In the genomic region with DNA sequence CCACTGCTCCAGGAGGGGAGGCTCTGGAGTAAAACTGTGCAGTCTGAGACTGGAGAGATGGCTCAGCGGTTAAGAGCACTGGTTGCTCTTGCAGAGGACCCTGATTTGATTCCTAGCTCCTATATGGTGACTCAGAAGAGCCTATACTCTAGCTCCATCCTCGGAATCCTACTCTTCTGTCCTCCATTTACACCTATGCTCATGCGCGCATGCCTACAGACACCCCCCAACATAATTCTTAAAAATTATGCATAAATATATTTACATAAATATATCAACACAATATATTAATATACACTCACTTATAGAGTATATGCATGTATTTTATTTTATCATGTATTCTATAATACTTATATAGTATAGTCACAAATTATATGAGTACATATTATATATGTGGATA, we compare ENCODE assay signal across 8 mouse cellular contexts. TPM values are rescaled to one million over a fixed set of nuclear protein-coding genes. Genes with fewer than 3 reads are reported as not detected.
DNase-seq lines count a peak whose midpoint lies in the region; ATAC-seq and TF ChIP-seq lines count a peak whose summit lies in the region.

No protein-coding gene starts in this region.

- H3K9me3 ChIP-seq in kidney, embryonic 15.5 days (replicated peaks): no peaks in the 10 kb centered on the region
- no peaks in the 10 kb centered on the region for H3K9me3 ChIP-seq in forebrain, embryonic 12.5 days
- H3K9me3 ChIP-seq in limb, embryonic 10.5 days (replicated peaks): no peaks in the 10 kb centered on the region

- H3K79me2 ChIP-seq in myocyte (ENCODE audit: control insufficient read depth, insufficient read depth): peaks cover 18% of the 10 kb centered on the region

- DNase-seq in kidney, adult 9 months: no peak
- no peak for DNase-seq in limb, embryonic 10.5 days (ENCODE audit: low spot score)
- DNase-seq in thymus, adult 18-20 months: no peak
- DNase-seq in left cerebral cortex, postnatal 14 days (ENCODE audit: low spot score in 2 of 2): no peak
- DNase-seq in thymus, postnatal 14 days: no peak

- peak overlapping the region; percentile 64 for H3K4me3 ChIP-seq in kidney, embryonic 15.5 days (replicated peaks)
- H3K4me3 ChIP-seq in forebrain, embryonic 12.5 days (replicated peaks): no peak overlapping the region
- H3K4me3 ChIP-seq in limb, embryonic 10.5 days: peak overlapping the region; percentile 76; the same call in 1 of the 2 replicates
- peak overlapping the region; percentile 33 for H3K4me3 ChIP-seq in myocyte

- no peaks in the 10 kb centered on the region for H3K27me3 ChIP-seq in kidney, embryonic 15.5 days
- no peaks in the 10 kb centered on the region for H3K27me3 ChIP-seq in forebrain, embryonic 12.5 days
- H3K27me3 ChIP-seq in limb, embryonic 10.5 days (ENCODE audit: low read depth, poor library complexity, severe bottlenecking): no peaks in the 10 kb centered on the region
- H3K27me3 ChIP-seq in myocyte (ENCODE audit: control insufficient read depth, insufficient read depth, insufficient read length): no peaks in the 10 kb centered on the region

- intact Hi-C loops in left cerebral cortex, postnatal 14 days (cut with DNase I): no loop called here

- 0 out of 2 replicates have a peak overlapping the region, but pooled peaks have one; percentile 10 for H3K9ac ChIP-seq in kidney, embryonic 15.5 days
- no peak overlapping the region for H3K9ac ChIP-seq in forebrain, embryonic 12.5 days

- H3K4me1 ChIP-seq in kidney, embryonic 15.5 days: peaks cover 33% of the 10 kb centered on the region
- H3K4me1 ChIP-seq in forebrain, embryonic 12.5 days: peaks cover 25% of the 10 kb centered on the region
- H3K4me1 ChIP-seq in limb, embryonic 10.5 days: peaks cover 22% of the 10 kb centered on the region

- TF ChIP-seq POLR2A in myocyte (IDR thresholded peaks at IDR 0.05; ENCODE audit: insufficient read length, low read depth): no peak

- ATAC-seq in kidney, embryonic 15.5 days (replicated peaks; ENCODE audit: low FRiP score): no peak
- ATAC-seq in forebrain, embryonic 12.5 days (ENCODE audit: low FRiP score): peak; percentile 30; the same call in 1 of the 2 replicates

- no peak overlapping the region for H3K27ac ChIP-seq in kidney, embryonic 15.5 days
- H3K27ac ChIP-seq in forebrain, embryonic 12.5 days: no peak overlapping the region
- H3K27ac ChIP-seq in limb, embryonic 10.5 days: no peak overlapping the region

- H3K4me2 ChIP-seq in kidney, embryonic 15.5 days: peak overlapping the region; percentile 95
- peak overlapping the region; percentile 77; the same call in 1 of the 2 replicates for H3K4me2 ChIP-seq in forebrain, embryonic 12.5 days
- H3K4me2 ChIP-seq in myocyte (ENCODE audit: low read depth): no peak overlapping the region

- H3ac ChIP-seq in myocyte (ENCODE audit: control insufficient read depth, insufficient read length): no peak overlapping the region

- WGBS in kidney, embryonic 15.5 days: 79% methylated on average over 4 of the region's 4 CpGs
- 79% methylated on average over 4 of the region's 4 CpGs for WGBS in forebrain, embryonic 12.5 days
- 76% methylated on average over 4 of the region's 4 CpGs for WGBS in limb, embryonic 10.5 days

- no peaks in the 10 kb centered on the region for H3K36me3 ChIP-seq in kidney, embryonic 15.5 days
- peaks cover 3% of the 10 kb centered on the region; the same call in 1 of the 2 replicates for H3K36me3 ChIP-seq in forebrain, embryonic 12.5 days (replicated peaks)
- H3K36me3 ChIP-seq in limb, embryonic 10.5 days: peaks cover 11% of the 10 kb centered on the region
- no peaks in the 10 kb centered on the region for H3K36me3 ChIP-seq in myocyte (ENCODE audit: control insufficient read depth, insufficient read depth)

TF ChIP-seq in myocyte, 11 proteins besides CTCF, POLR2A, EP300 and RAD21:
- no peak for TF ChIP-seq POLR2AphosphoS2 (IDR thresholded peaks at IDR 0.05; ENCODE audit: insufficient read length, low read depth)
- no peak for TF ChIP-seq TCF3 (IDR thresholded peaks at IDR 0.05; ENCODE audit: insufficient read length, low read depth)
- no peak for TF ChIP-seq SRF (IDR thresholded peaks at IDR 0.05; ENCODE audit: control insufficient read depth, insufficient read length, low read depth)
- TF ChIP-seq MAX (IDR thresholded peaks at IDR 0.05; ENCODE audit: low read depth): no peak
- TF ChIP-seq USF1 (IDR thresholded peaks at IDR 0.05; ENCODE audit: low read depth): no peak
- no peak for TF ChIP-seq E2F4 (IDR thresholded peaks at IDR 0.05; ENCODE audit: insufficient read depth)
- TF ChIP-seq TCF12 (IDR thresholded peaks at IDR 0.05; ENCODE audit: insufficient read depth, poor library complexity, severe bottlenecking): no peak
- no peak for TF ChIP-seq REST (IDR thresholded peaks at IDR 0.05; ENCODE audit: insufficient read depth, insufficient read length)
- TF ChIP-seq MYOG (IDR thresholded peaks at IDR 0.05; ENCODE audit: control insufficient read depth in 1 of 3, insufficient read depth in 1 of 3, insufficient read length in 2 of 3, low read depth in 2 of 3): no peak
- no peak for TF ChIP-seq MYOD1 (IDR thresholded peaks at IDR 0.05; ENCODE audit: control insufficient read depth in 1 of 3, insufficient read length in 2 of 3, low read depth in 2 of 3)
- no peak for TF ChIP-seq CEBPB (IDR thresholded peaks at IDR 0.05; ENCODE audit: insufficient read depth, poor library complexity, severe bottlenecking)

RNA-seq across cellular contexts. Expression of a gene that starts 0.4 kb away (rescaled TPM):
- polyA plus RNA-seq in kidney, embryonic 15.5 days (2015; fragmentation: Nextera tagmentation; extraction: Ambion mirVana): 16.7 and 17.8 TPM in 2 replicates
- polyA plus RNA-seq in forebrain, embryonic 12.5 days (2016; fragmentation: Nextera tagmentation; extraction: Ambion mirVana): 14.1 and 15.4 TPM in 2 replicates
- 21.9 and 29.6 TPM in 2 replicates for polyA plus RNA-seq in limb, embryonic 10.5 days (2016; fragmentation: Nextera tagmentation; extraction: Ambion mirVana)
- polyA plus RNA-seq in myocyte (2012; fragmentation: generic; extraction: Trizol): 2.3 TPM
- under 1 TPM; 0.53 to 0.55 TPM for total RNA-seq in left cerebral cortex, postnatal 14 days (2021)

RNA-seq across cellular contexts. Expression of a gene that starts 13.9 kb away (rescaled TPM):
- polyA plus RNA-seq in kidney, embryonic 15.5 days (2015; fragmentation: Nextera tagmentation; extraction: Ambion mirVana): 3.2 and 3.5 TPM in 2 replicates
- polyA plus RNA-seq in forebrain, embryonic 12.5 days (2016; fragmentation: Nextera tagmentation; extraction: Ambion mirVana): 3.8 and 4.9 TPM in 2 replicates
- polyA plus RNA-seq in limb, embryonic 10.5 days (2016; fragmentation: Nextera tagmentation; extraction: Ambion mirVana): 1.2 TPM in 2 replicates
- polyA plus RNA-seq in myocyte (2012; fragmentation: generic; extraction: Trizol): 9.5 TPM
- 10 to 100 TPM; 54.6 to 55.8 TPM for total RNA-seq in left cerebral cortex, postnatal 14 days (2021)

RNA-seq across cellular contexts. Expression of a gene that starts 24.8 kb away (rescaled TPM):
- 112 and 115 TPM in 2 replicates for polyA plus RNA-seq in kidney, embryonic 15.5 days (2015; fragmentation: Nextera tagmentation; extraction: Ambion mirVana)
- 125 and 129 TPM in 2 replicates for polyA plus RNA-seq in forebrain, embryonic 12.5 days (2016; fragmentation: Nextera tagmentation; extraction: Ambion mirVana)
- 104 and 109 TPM in 2 replicates for polyA plus RNA-seq in limb, embryonic 10.5 days (2016; fragmentation: Nextera tagmentation; extraction: Ambion mirVana)
- 92.0 TPM for polyA plus RNA-seq in myocyte (2012; fragmentation: generic; extraction: Trizol)
- 10 to 100 TPM; 69.4 to 71.9 TPM for total RNA-seq in left cerebral cortex, postnatal 14 days (2021)

RNA-seq across cellular contexts. Expression of a gene that starts 41.6 kb away (rescaled TPM):
- 10.2 and 11.6 TPM in 2 replicates for polyA plus RNA-seq in kidney, embryonic 15.5 days (2015; fragmentation: Nextera tagmentation; extraction: Ambion mirVana)
- polyA plus RNA-seq in forebrain, embryonic 12.5 days (2016; fragmentation: Nextera tagmentation; extraction: Ambion mirVana): 9.3 and 14.8 TPM in 2 replicates
- polyA plus RNA-seq in limb, embryonic 10.5 days (2016; fragmentation: Nextera tagmentation; extraction: Ambion mirVana): 10.9 and 13.4 TPM in 2 replicates
- polyA plus RNA-seq in myocyte (2012; fragmentation: generic; extraction: Trizol): 35.7 TPM
- total RNA-seq in left cerebral cortex, postnatal 14 days (2021): 10 to 100 TPM; 19.2 to 20.1 TPM

RNA-seq across cellular contexts. Expression of a gene that starts 42.3 kb away (rescaled TPM):
- polyA plus RNA-seq in kidney, embryonic 15.5 days (2015; fragmentation: Nextera tagmentation; extraction: Ambion mirVana): 1,708 and 1,728 TPM in 2 replicates
- 4,517 and 4,745 TPM in 2 replicates for polyA plus RNA-seq in forebrain, embryonic 12.5 days (2016; fragmentation: Nextera tagmentation; extraction: Ambion mirVana)
- 1,855 and 1,993 TPM in 2 replicates for polyA plus RNA-seq in limb, embryonic 10.5 days (2016; fragmentation: Nextera tagmentation; extraction: Ambion mirVana)
- polyA plus RNA-seq in myocyte (2012; fragmentation: generic; extraction: Trizol): 213 TPM
- 1,000 to 10,000 TPM; 1,227 to 1,286 TPM for total RNA-seq in left cerebral cortex, postnatal 14 days (2021)
